Mouse (Mus musculus) Patski (cell line): ENCODE data around the gene Zdhhc13. TPM values are rescaled to one million over a fixed set of nuclear protein-coding genes. Genes with fewer than 3 reads are reported as not detected.

Experiments
- ATAC-seq: fragments of 100-300 bp; one replicate; pipeline ENCODE4 v1.8.0; 2021
- CTCF ChIA-PET: fragments of 350-600 bp; sonication (Branson Sonifier 250); formaldehyde crosslinking; loops from one replicate; lab custom pipeline; 2022; ENCODE audit warnings: inconsistent platforms; lab: Charles Lee
- POLR2A ChIA-PET: fragments of 350-600 bp; sonication (Branson Sonifier 250); formaldehyde crosslinking; loops from one replicate; lab custom pipeline; 2022; ENCODE audit warnings: antibody characterized with exemption, inconsistent platforms; lab: Charles Lee
- DNase-seq: peaks from one replicate; pipeline ENCODE4 v3.0.0-alpha.2; 2011; ENCODE audit warnings: low read depth, low spot score
- H3K27me3 ChIP-seq: fragments of 371-371 bp; one replicate; pipeline ENCODE4 v1.5.1; 2021
- CTCF ChIP-seq: fragments of 100-300 bp; IDR thresholded peaks from one replicate; pipeline ENCODE4 v1.5.1; 2021
- in situ Hi-C: fragments of 300-500 bp; cut with MboI; formaldehyde crosslinking; loops from 3 replicates; pipeline ENCODE4 v1.11.1; 2018; ENCODE audit warnings: low pct_unique_long_range_greater_than_20kb, mixed read lengths
- polyA plus RNA-seq: library from polyadenylated mRNA; unstranded; gene quantifications from one replicate; pipeline ENCODE4 v1.2.3, GENCODE M21; 2021

Gene Zdhhc13
- polyA plus RNA-seq, 1 experiment from 2014 or later, result 59.2 TPM

- POLR2A ChIA-PET, result no interaction called here
- TF ChIP-seq CTCF, result no peak
- in situ Hi-C loops, result no loop called here
- CTCF ChIA-PET, result interaction anchor here (1.0 kb wide), 2 partner anchors 12 to 60 kb away, joined by 3 to 4 read pairs; no protein-coding TSS in a partner anchor
- DNase-seq (no peak), ATAC-seq (no peak)
- H3K27me3 ChIP-seq, result no peaks in the 10 kb centered on the region
Observed at GRCm38 (mm10) chr7:48834371-48834970, 45.7 kb downstream of the Zdhhc13 start.

GRCm38 (mm10) chr7:48834989-48835626, 46.3 kb downstream of the Zdhhc13 start:
- CTCF ChIA-PET, result interaction anchor here (1.0 kb wide), 1 partner anchor 59 kb away, joined by 3 read pairs; no protein-coding TSS in a partner anchor
- POLR2A ChIA-PET, result no interaction called here
- no peaks in the 10 kb centered on the region for H3K27me3 ChIP-seq
- ATAC-seq (no peak), DNase-seq (no peak)
- no peak for TF ChIP-seq CTCF
- in situ Hi-C loops, result no loop called here

DNA sequence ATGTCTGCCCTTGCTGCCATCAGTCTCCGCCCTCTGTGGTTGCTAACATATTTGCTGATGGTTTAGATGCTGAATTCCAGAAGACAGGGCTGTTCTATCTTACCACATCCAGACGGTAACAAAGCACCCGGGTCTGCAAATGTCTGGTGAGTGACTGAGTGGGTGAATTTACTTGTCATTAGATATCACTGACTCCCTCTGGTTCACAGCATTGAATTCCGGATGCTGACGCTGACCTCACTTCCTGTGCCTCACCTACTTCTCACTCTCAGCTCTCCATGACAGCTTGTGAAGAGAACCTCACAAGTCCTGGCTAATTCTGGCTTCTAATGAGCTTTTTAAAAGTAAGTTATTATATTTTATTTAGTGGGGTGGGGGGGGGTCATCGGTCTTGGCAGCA, 48.1 kb downstream of the Zdhhc13 start:
- ChIA-PET POLR2A (no interaction called here), CTCF (no interaction called here)
- in situ Hi-C loops, result no loop called here
- no peak for DNase-seq
- ATAC-seq, result no peak
- H3K27me3 ChIP-seq, result no peaks in the 10 kb centered on the region
- TF ChIP-seq CTCF, result no peak

- ATAC-seq, result no peak
- CTCF ChIA-PET, result interaction anchor here (1.0 to 1.3 kb wide), 3 partner anchors 10 to 88 kb away, joined by 3 to 6 read pairs (median 3); no protein-coding TSS in a partner anchor
- in situ Hi-C loops, result no loop called here
- POLR2A ChIA-PET, result no interaction called here
- H3K27me3 ChIP-seq, result no peaks in the 10 kb centered on the region
- no peak for DNase-seq
- TF ChIP-seq CTCF, result no peak
Observed at GRCm38 (mm10) chr7:48838434-48838833, 49.6 kb downstream of the Zdhhc13 start.

DNA sequence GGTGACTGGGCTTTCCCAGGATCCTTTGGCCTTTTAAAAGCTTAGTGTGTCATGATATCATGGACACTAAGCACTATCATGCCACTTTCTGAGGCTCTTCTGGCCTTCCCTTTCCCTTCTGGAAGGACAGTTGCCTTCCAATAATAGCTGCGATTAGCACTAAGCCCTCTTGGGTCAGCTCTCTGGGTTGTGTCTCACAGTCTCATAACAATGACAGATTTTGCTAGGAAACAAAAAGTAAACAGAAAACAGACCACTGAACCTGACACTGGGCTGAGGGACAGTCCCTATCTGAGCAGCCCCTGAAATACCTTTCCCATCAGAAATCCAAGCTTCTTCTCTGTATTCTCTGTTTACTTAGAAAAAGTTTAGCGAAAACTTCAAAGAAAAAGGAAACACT, 51.7 kb downstream of the Zdhhc13 start:
- no peak for ATAC-seq
- in situ Hi-C loops, result no loop called here
- POLR2A ChIA-PET, result no interaction called here
- TF ChIP-seq CTCF, result no peak
- no peak for DNase-seq
- H3K27me3 ChIP-seq, result no peaks in the 10 kb centered on the region
- CTCF ChIA-PET, result interaction anchor here (1.1 to 1.7 kb wide), 3 partner anchors 11 to 12 kb away, joined by 3 read pairs; no protein-coding TSS in a partner anchor

DNA sequence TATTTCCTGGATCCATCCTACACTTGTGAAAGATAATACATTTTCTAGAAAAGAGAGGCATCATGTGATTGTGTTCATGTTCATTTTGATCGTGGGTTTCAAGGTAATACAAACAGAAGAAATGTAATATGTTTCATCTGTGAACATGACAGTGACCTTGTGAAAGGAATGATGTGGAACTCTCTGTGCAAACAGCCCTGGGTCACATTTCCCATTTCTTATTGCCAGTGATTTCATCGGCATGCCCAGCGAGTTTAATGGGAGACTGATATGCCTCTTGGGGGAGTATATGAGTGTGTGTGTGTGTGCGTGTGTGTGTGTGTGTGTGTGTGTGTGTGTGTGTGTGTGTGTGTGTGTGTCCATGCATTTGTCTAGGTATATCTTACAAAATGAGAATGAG, 52.7 kb downstream of the Zdhhc13 start:
- ATAC-seq (no peak), DNase-seq (no peak)
- no peak for TF ChIP-seq CTCF
- H3K27me3 ChIP-seq, result no peaks in the 10 kb centered on the region
- POLR2A ChIA-PET, result no interaction called here
- CTCF ChIA-PET, result no interaction called here
- in situ Hi-C loops, result no loop called here

DNA sequence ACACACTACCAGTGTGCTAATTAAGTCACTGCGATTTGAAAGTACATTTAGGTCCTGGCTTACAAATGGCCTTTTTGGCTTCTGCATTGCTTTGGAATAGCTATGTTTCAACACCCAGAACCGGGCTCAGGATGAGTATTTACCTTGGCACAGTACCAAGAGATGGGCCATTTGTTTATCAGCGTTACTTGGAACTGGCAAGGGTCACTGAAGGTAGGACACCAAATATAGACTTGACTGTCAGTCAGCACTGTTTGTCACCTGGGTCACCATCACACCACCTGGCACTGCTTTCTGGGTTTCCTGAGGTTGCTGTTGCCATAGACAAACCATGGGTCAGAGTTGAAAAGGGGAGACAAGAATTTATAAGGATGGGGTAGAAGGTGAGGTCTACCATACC, 53.5 kb downstream of the Zdhhc13 start:
- no peak for TF ChIP-seq CTCF
- no peaks in the 10 kb centered on the region for H3K27me3 ChIP-seq
- POLR2A ChIA-PET, result no interaction called here
- in situ Hi-C loops, result no loop called here
- CTCF ChIA-PET, result no interaction called here
- ATAC-seq, result no peak
- no peak for DNase-seq

- ChIA-PET POLR2A (no interaction called here), CTCF (interaction anchor here (1.0 kb wide), 1 partner anchor 9 kb away, joined by 3 read pairs; no protein-coding TSS in a partner anchor)
- in situ Hi-C loops, result no loop called here
- TF ChIP-seq CTCF, result no peak
- H3K27me3 ChIP-seq, result no peaks in the 10 kb centered on the region
- ATAC-seq (no peak), DNase-seq (no peak)
Observed at GRCm38 (mm10) chr7:48843541-48843940, 54.7 kb downstream of the Zdhhc13 start.

DNA sequence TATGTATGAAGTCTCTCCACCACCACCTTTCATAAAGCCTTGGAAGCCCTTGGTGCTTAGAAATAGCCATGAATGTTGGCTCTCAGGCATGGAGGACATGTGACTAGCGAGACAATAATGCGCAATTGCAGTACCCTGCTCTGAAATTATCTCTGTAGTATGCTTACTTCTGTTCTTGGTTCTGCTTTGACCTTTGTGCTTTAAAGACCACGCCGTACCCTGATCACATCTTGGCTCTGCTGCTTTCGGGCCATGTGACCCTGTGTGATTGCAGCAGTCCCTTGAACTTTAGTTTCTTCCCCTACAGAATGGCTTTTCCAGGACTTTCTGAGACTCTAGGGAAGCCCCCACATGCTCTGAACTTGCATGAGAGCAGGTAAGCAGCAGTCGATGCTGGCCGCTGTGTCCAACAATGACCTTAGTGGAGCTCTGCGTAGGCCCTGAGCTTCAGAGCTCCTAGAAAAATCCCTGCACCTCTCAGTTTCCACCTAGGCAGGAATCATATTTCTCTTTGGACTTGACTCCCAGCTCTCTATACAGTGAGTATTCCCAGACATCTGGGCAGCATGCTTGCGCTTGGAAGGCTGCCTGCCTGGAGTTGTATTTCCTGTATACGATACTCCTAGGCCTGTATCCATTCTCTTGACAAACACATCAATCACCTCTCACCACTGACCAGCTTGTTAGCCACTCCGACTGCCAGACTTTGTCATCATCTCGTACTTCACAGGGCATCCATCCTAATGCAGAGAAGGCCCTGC, 56.6 kb downstream of the Zdhhc13 start:
- no peaks in the 10 kb centered on the region for H3K27me3 ChIP-seq
- no peak for TF ChIP-seq CTCF
- no peak for ATAC-seq
- in situ Hi-C loops, result no loop called here
- DNase-seq, result no peak
- POLR2A ChIA-PET, result no interaction called here
- CTCF ChIA-PET, result no interaction called here

GRCm38 (mm10) chr7:48846755-48847154, 58.0 kb downstream of the Zdhhc13 start:
- H3K27me3 ChIP-seq, result no peaks in the 10 kb centered on the region
- ChIA-PET CTCF (interaction anchor here (0.9 to 1.2 kb wide), 2 partner anchors 8 to 12 kb away, joined by 3 to 4 read pairs; no protein-coding TSS in a partner anchor), POLR2A (no interaction called here)
- in situ Hi-C loops, result no loop called here
- DNase-seq (no peak), ATAC-seq (no peak)
- no peak for TF ChIP-seq CTCF
